Comparison of ENCODE assay signal across 7 mouse cellular contexts in genomic region chr2:152375652-152376344, GRCm38 (mm10). TPM values are rescaled to one million over a fixed set of nuclear protein-coding genes. Genes with fewer than 3 reads are reported as not detected.
DNase-seq lines count a peak whose midpoint lies in the region; ATAC-seq and TF ChIP-seq lines count a peak whose summit lies in the region.

No protein-coding gene starts in this region.

- no peaks in the 10 kb centered on the region for H3K9me3 ChIP-seq in hindbrain, embryonic 11.5 days (ENCODE audit: control insufficient read depth, low read length)
- no peaks in the 10 kb centered on the region for H3K9me3 ChIP-seq in midbrain, embryonic 11.5 days (ENCODE audit: control insufficient read depth, low read length)

- WGBS in hindbrain, embryonic 11.5 days: 4% methylated on average over 21 of the region's 21 CpGs
- WGBS in midbrain, embryonic 11.5 days: 2% methylated on average over 21 of the region's 21 CpGs
- WGBS in kidney, adult 2 months: 18% methylated on average over 21 of the region's 21 CpGs

- peak overlapping the region; percentile 18; the same call in 1 of the 2 replicates for H3K4me3 ChIP-seq in hindbrain, embryonic 11.5 days (ENCODE audit: low read depth, low read length)
- peak overlapping the region; percentile 16 for H3K4me3 ChIP-seq in midbrain, embryonic 11.5 days (ENCODE audit: low read depth, low read length)
- no peak overlapping the region for H3K4me3 ChIP-seq in kidney, adult 2 months (ENCODE audit: insufficient read depth, low read depth, low read length)

- peak; percentile 98 for DNase-seq in ES-CJ7 (ENCODE audit: low read depth, low spot score)
- peak; percentile 87 for DNase-seq in ZHBTc4 (ENCODE audit: low read depth, low spot score)
- peak; percentile 78 for DNase-seq in hindbrain, embryonic 11.5 days (ENCODE audit: low spot score)
- peak; percentile 89 for DNase-seq in midbrain, embryonic 11.5 days (ENCODE audit: low spot score, missing footprints)
- DNase-seq in gastrocnemius, postnatal 36 days: no peak
- no peak for DNase-seq in gastrocnemius, adult 18-20 months (ENCODE audit: low spot score)
- DNase-seq in kidney, adult 2 months: no peak

- no peak for TF ChIP-seq CTCF in kidney, adult 2 months (conservative IDR thresholded peaks at IDR 0.05; ENCODE audit: insufficient read depth, insufficient read length, low read depth, low read length)

- H3K27ac ChIP-seq in hindbrain, embryonic 11.5 days (ENCODE audit: low read depth, low read length): peak overlapping the region; percentile 80
- peak overlapping the region; percentile 72 for H3K27ac ChIP-seq in midbrain, embryonic 11.5 days (ENCODE audit: low read depth, low read length)
- H3K27ac ChIP-seq in kidney, adult 2 months (ENCODE audit: insufficient read depth, low read depth, low read length): no peak overlapping the region

- H3K36me3 ChIP-seq in hindbrain, embryonic 11.5 days (ENCODE audit: control insufficient read depth, insufficient read depth, low read length): no peaks in the 10 kb centered on the region
- H3K36me3 ChIP-seq in midbrain, embryonic 11.5 days (ENCODE audit: control insufficient read depth, insufficient read depth, low read length): no peaks in the 10 kb centered on the region
- no peaks in the 10 kb centered on the region for H3K36me3 ChIP-seq in kidney, adult 2 months (ENCODE audit: control insufficient read depth, insufficient read depth, low read length)

- H3K4me1 ChIP-seq in hindbrain, embryonic 11.5 days (replicated peaks; ENCODE audit: control insufficient read depth, insufficient read depth, low read length): peaks cover 10% of the 10 kb centered on the region; the same call in 1 of the 2 replicates
- H3K4me1 ChIP-seq in midbrain, embryonic 11.5 days (ENCODE audit: control insufficient read depth, insufficient read depth, low read length): peaks cover 14% of the 10 kb centered on the region
- no peaks in the 10 kb centered on the region for H3K4me1 ChIP-seq in kidney, adult 2 months (ENCODE audit: control insufficient read depth, insufficient read depth, low read length)

- H3K4me2 ChIP-seq in hindbrain, embryonic 11.5 days (replicated peaks; ENCODE audit: low read depth, low read length): peak overlapping the region; percentile 40
- peak overlapping the region; percentile 44 for H3K4me2 ChIP-seq in midbrain, embryonic 11.5 days

- ATAC-seq in hindbrain, embryonic 11.5 days (ENCODE audit: low FRiP score): peak; percentile 92
- ATAC-seq in midbrain, embryonic 11.5 days (ENCODE audit: low FRiP score): peak; percentile 91

- H3K9ac ChIP-seq in hindbrain, embryonic 11.5 days (ENCODE audit: low read depth, low read length): peak overlapping the region; percentile 56; the same call in 1 of the 2 replicates
- H3K9ac ChIP-seq in midbrain, embryonic 11.5 days (ENCODE audit: low read length): peak overlapping the region; percentile 28

- 0 out of 2 replicates have a peak, but pooled peaks cover 2% of the 10 kb centered on the region for H3K27me3 ChIP-seq in hindbrain, embryonic 11.5 days (ENCODE audit: control insufficient read depth, insufficient read depth, low read length)
- peaks cover 5% of the 10 kb centered on the region; the same call in 1 of the 2 replicates for H3K27me3 ChIP-seq in midbrain, embryonic 11.5 days (ENCODE audit: control insufficient read depth, insufficient read depth, low read length)
- H3K27me3 ChIP-seq in kidney, adult 2 months (replicated peaks; ENCODE audit: control insufficient read depth, insufficient read depth, low read length): no peaks in the 10 kb centered on the region

- TF ChIP-seq POLR2A in kidney, adult 2 months (IDR thresholded peaks at IDR 0.05; ENCODE audit: low read depth, low read length): no peak

- intact Hi-C loops in gastrocnemius, postnatal 36 days (cut with DNase I): no loop called here

RNA-seq across cellular contexts. Expression of gene Nrsn2, which starts 0.6 kb away (rescaled TPM):
- 8.2 and 8.5 TPM in 2 replicates for polyA plus RNA-seq in hindbrain, embryonic 11.5 days (2014; fragmentation: Nextera tagmentation; extraction: Ambion mirVana)
- 5.3 and 6.2 TPM in 2 replicates for polyA plus RNA-seq in midbrain, embryonic 11.5 days (2014; fragmentation: Nextera tagmentation; extraction: Ambion mirVana)
- total RNA-seq in gastrocnemius, postnatal 36 days (2021): not detected
- not detected for total RNA-seq in gastrocnemius, adult 18-20 months (2021)
- 0.12 and 0.50 TPM in 2 replicates for polyA plus RNA-seq in kidney, adult 2 months (2012; rRNA removed)

RNA-seq across cellular contexts. Expression of gene Sox12, which starts 22.1 kb away (rescaled TPM):
- 18.6 and 20.7 TPM in 2 replicates for polyA plus RNA-seq in hindbrain, embryonic 11.5 days (2014; fragmentation: Nextera tagmentation; extraction: Ambion mirVana)
- polyA plus RNA-seq in midbrain, embryonic 11.5 days (2014; fragmentation: Nextera tagmentation; extraction: Ambion mirVana): 16.9 and 17.8 TPM in 2 replicates
- 1 to 10 TPM; 1.4 to 1.5 TPM for total RNA-seq in gastrocnemius, postnatal 36 days (2021)
- under 1 TPM; 0.34 to 0.57 TPM for total RNA-seq in gastrocnemius, adult 18-20 months (2021)
- 9.1 and 9.5 TPM in 2 replicates for polyA plus RNA-seq in kidney, adult 2 months (2012; rRNA removed)

RNA-seq across cellular contexts. Expression of gene Trib3, which starts 32.0 kb away (rescaled TPM):
- polyA plus RNA-seq in hindbrain, embryonic 11.5 days (2014; fragmentation: Nextera tagmentation; extraction: Ambion mirVana): 0.86 and 1.7 TPM in 2 replicates
- polyA plus RNA-seq in midbrain, embryonic 11.5 days (2014; fragmentation: Nextera tagmentation; extraction: Ambion mirVana): 1.1 and 1.2 TPM in 2 replicates
- 1 to 10 TPM in 1 of 2 experiments, under 1 TPM in 1; 0.62 to 1.5 TPM for total RNA-seq in gastrocnemius, postnatal 36 days (2021)
- total RNA-seq in gastrocnemius, adult 18-20 months (2021): 1 to 10 TPM in 1 of 2 experiments, under 1 TPM in 1; 0.55 to 1.5 TPM
- 1.4 and 1.5 TPM in 2 replicates for polyA plus RNA-seq in kidney, adult 2 months (2012; rRNA removed)

RNA-seq across cellular contexts. Expression of gene Zcchc3, which starts 39.0 kb away (rescaled TPM):
- 42.9 and 45.9 TPM in 2 replicates for polyA plus RNA-seq in hindbrain, embryonic 11.5 days (2014; fragmentation: Nextera tagmentation; extraction: Ambion mirVana)
- polyA plus RNA-seq in midbrain, embryonic 11.5 days (2014; fragmentation: Nextera tagmentation; extraction: Ambion mirVana): 52.0 and 55.0 TPM in 2 replicates
- total RNA-seq in gastrocnemius, postnatal 36 days (2021): 1 to 10 TPM in 1 of 2 experiments, under 1 TPM in 1; 0.84 to 2.1 TPM
- total RNA-seq in gastrocnemius, adult 18-20 months (2021): under 1 TPM; 0.62 to 0.76 TPM
- polyA plus RNA-seq in kidney, adult 2 months (2012; rRNA removed): 3.8 and 4.3 TPM in 2 replicates

RNA-seq across cellular contexts. Expression of gene 6820408C15Rik, which starts 39.6 kb away (rescaled TPM):
- 2.9 and 3.8 TPM in 2 replicates for polyA plus RNA-seq in hindbrain, embryonic 11.5 days (2014; fragmentation: Nextera tagmentation; extraction: Ambion mirVana)
- polyA plus RNA-seq in midbrain, embryonic 11.5 days (2014; fragmentation: Nextera tagmentation; extraction: Ambion mirVana): 0.40 and 0.93 TPM in 2 replicates
- not detected for total RNA-seq in gastrocnemius, postnatal 36 days (2021)
- total RNA-seq in gastrocnemius, adult 18-20 months (2021): not detected
- polyA plus RNA-seq in kidney, adult 2 months (2012; rRNA removed): 0.69 and 0.78 TPM in 2 replicates

Comparison
In these comparisons a context has a peak if more than half of its experiments do, and no peak if none do; other contexts are left out.
1. DNase-seq: peak in ES-CJ7 (single experiment), ZHBTc4 (single experiment), hindbrain, embryonic 11.5 days (single experiment) and midbrain, embryonic 11.5 days (single experiment); none in gastrocnemius, postnatal 36 days (0 of 2), gastrocnemius, adult 18-20 months (single experiment) and kidney, adult 2 months (single experiment).